Mouse (Mus musculus): Measurements from ENCODE around the gene Pitpnb. TPM values are rescaled to one million over a fixed set of nuclear protein-coding genes. Genes with fewer than 3 reads are reported as not detected.

The Pitpnb gene
- polyA plus RNA-seq, 1 experiment from 2014 or later: 102 TPM

DNA sequence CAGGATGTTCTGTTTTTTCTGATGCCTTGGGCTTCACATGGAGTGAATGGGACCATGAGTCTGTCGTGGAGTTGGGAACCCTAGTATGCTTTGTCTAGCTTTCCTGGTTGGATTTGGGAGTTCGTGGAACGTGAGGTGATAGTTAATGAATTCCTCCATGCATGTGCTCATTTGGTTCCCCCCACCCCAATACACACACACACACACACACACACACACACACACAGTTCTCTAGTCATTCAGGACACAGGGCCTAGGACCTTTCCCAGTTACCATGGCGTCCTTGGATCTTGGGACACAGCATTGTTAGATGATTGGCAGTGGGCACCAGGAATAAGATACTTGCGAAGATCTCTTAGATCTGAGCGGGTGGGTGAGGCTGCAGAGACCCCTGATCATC lies 98.3 kb downstream of the Pitpnb start:
- DNase-seq (ENCODE audit: low spot score) (no peak), ATAC-seq (0 out of 2 replicates have a peak, but pooled peaks have one; percentile 25)

GRCm38 (mm10) chr5:111429726-111430125 lies 99.2 kb downstream of the Pitpnb start:
- Histone ChIP-seq H3K4me3 (ENCODE audit: low read depth, low read length) (peak overlapping the region; percentile 99), H3K4me1 (ENCODE audit: control insufficient read depth, insufficient read depth, low read length) (peaks cover 88% of the 10 kb centered on the region), H3K9ac (ENCODE audit: low read length) (peak overlapping the region; percentile 100), H3K4me2 (ENCODE audit: low read length) (peak overlapping the region; percentile 96), H3K9me3 (replicated peaks; ENCODE audit: control insufficient read depth, low read length) (no peaks in the 10 kb centered on the region), H3K27me3 (replicated peaks; ENCODE audit: control insufficient read depth, insufficient read depth, low read length) (no peaks in the 10 kb centered on the region), H3K36me3 (ENCODE audit: control insufficient read depth, insufficient read depth, low read length) (peaks cover 42% of the 10 kb centered on the region), H3K27ac (ENCODE audit: low read depth, low read length) (peak overlapping the region; percentile 45)
- DNase-seq (ENCODE audit: low spot score) (no peak), ATAC-seq (no peak)
- 27% methylated on average over 7 of the region's 7 CpGs for WGBS

More for the DNA sequence above, 98.3 kb downstream of the Pitpnb start:
- peak overlapping the region; percentile 100 for H3K9ac ChIP-seq (ENCODE audit: low read length)
- no peaks in the 10 kb centered on the region for H3K27me3 ChIP-seq (replicated peaks; ENCODE audit: control insufficient read depth, insufficient read depth, low read length)
- 14% methylated on average over 6 of the region's 6 CpGs for WGBS
- H3K9me3 ChIP-seq (replicated peaks; ENCODE audit: control insufficient read depth, low read length): no peaks in the 10 kb centered on the region
- H3K27ac ChIP-seq (ENCODE audit: low read depth, low read length): peak overlapping the region; percentile 45; the same call in 1 of the 2 replicates
- H3K36me3 ChIP-seq (ENCODE audit: control insufficient read depth, insufficient read depth, low read length): peaks cover 50% of the 10 kb centered on the region
- peak overlapping the region; percentile 96 for H3K4me2 ChIP-seq (ENCODE audit: low read length)
- peaks cover 85% of the 10 kb centered on the region for H3K4me1 ChIP-seq (ENCODE audit: control insufficient read depth, insufficient read depth, low read length)
- H3K4me3 ChIP-seq (ENCODE audit: low read depth, low read length): peak overlapping the region; percentile 99

DNA sequence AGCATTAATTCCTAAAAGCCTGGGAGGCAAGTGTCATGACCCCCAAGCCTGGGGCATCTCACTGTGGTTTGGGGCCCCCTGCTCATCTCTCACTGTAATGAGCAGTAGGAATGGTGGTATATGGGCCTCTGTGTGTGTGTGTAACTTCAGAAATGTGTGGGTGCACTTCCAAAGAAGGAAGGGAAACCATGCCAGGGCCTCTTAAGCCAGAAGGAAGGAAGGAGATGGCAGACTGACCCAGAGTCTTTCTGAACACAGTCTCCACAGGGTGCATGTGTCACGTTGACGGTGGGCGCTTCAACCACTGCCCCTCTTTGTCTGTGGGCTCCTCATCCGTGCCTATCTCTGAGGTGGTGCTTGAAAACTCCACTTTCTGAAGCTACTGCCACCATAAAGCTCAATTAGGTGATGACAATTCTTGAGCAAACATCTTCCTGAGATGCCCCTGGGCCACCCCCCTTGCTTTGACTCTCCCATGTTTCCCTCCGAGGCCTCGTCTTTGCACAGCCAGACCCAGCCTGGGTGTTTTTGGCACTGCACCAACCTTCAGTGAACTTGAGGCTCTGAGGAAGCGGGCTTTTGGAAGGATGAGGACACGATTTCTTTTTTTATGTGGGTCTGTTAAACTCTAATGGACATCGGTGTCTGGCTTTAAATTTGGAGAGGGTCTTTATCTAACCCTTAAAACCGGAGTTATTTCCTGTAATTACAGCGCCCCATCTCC lies 100.6 kb downstream of the Pitpnb start:
- DNase-seq (ENCODE audit: low spot score) (peak; percentile 77), ATAC-seq (no peak)
- peaks cover 92% of the 10 kb centered on the region for H3K4me1 ChIP-seq (ENCODE audit: control insufficient read depth, insufficient read depth, low read length)
- peak overlapping the region; percentile 45; the same call in 1 of the 2 replicates for H3K27ac ChIP-seq (ENCODE audit: low read depth, low read length)
- peak overlapping the region; percentile 11 for H3K4me3 ChIP-seq (ENCODE audit: low read depth, low read length)
- H3K27me3 ChIP-seq (replicated peaks; ENCODE audit: control insufficient read depth, insufficient read depth, low read length): no peaks in the 10 kb centered on the region
- peak overlapping the region; percentile 100 for H3K9ac ChIP-seq (ENCODE audit: low read length)
- H3K4me2 ChIP-seq (ENCODE audit: low read length): peak overlapping the region; percentile 96
- no peaks in the 10 kb centered on the region for H3K9me3 ChIP-seq (replicated peaks; ENCODE audit: control insufficient read depth, low read length)
- peaks cover 42% of the 10 kb centered on the region for H3K36me3 ChIP-seq (ENCODE audit: control insufficient read depth, insufficient read depth, low read length)
- 34% methylated on average over 11 of the region's 11 CpGs for WGBS

GRCm38 (mm10) chr5:111432842-111433241 lies 102.3 kb downstream of the Pitpnb start:
- peaks cover 78% of the 10 kb centered on the region for H3K4me1 ChIP-seq (ENCODE audit: control insufficient read depth, insufficient read depth, low read length)
- peak overlapping the region; percentile 78; the same call in 1 of the 2 replicates for H3K27ac ChIP-seq (ENCODE audit: low read depth, low read length)
- H3K4me2 ChIP-seq (ENCODE audit: low read length): peak overlapping the region; percentile 96
- ATAC-seq: no peak
- peak overlapping the region; percentile 100 for H3K9ac ChIP-seq (ENCODE audit: low read length)
- no peak for DNase-seq (ENCODE audit: low spot score)
- H3K4me3 ChIP-seq (ENCODE audit: low read depth, low read length): no peak overlapping the region
- H3K9me3 ChIP-seq (replicated peaks; ENCODE audit: control insufficient read depth, low read length): no peaks in the 10 kb centered on the region
- H3K36me3 ChIP-seq (ENCODE audit: control insufficient read depth, insufficient read depth, low read length): peaks cover 41% of the 10 kb centered on the region
- WGBS: 17% methylated on average over 5 of the region's 5 CpGs
- no peaks in the 10 kb centered on the region for H3K27me3 ChIP-seq (replicated peaks; ENCODE audit: control insufficient read depth, insufficient read depth, low read length)

DNA sequence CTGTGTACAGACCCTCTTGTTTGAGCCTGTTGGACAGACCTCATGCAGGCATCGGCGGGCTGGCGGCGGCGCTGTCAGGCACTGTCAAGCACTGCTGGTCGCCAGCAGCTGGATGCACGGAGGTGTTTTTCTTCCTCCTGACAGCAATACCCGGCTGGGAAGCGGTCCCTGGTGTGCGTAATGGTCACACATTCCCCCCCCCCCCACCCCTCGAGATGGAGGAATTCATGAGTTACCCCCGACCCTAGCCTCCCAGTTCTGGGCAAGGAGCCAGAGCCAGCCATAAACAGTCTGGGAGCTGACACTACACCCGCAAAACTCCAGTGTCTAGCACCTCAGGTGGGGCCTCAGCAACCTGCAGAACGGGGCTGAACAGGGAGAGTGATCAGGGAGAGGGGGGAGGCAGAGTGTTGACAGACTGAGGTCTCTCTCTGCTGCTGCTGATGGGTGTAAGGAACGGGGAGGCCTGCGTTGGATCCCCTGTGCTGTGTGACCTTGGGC lies 103.8 kb downstream of the Pitpnb start:
- no peaks in the 10 kb centered on the region for H3K27me3 ChIP-seq (replicated peaks; ENCODE audit: control insufficient read depth, insufficient read depth, low read length)
- 10% methylated on average over 16 of the region's 16 CpGs for WGBS
- H3K27ac ChIP-seq (ENCODE audit: low read depth, low read length): peak overlapping the region; percentile 78
- H3K9ac ChIP-seq (ENCODE audit: low read length): peak overlapping the region; percentile 100
- ATAC-seq: peak; percentile 80
- peaks cover 65% of the 10 kb centered on the region for H3K4me1 ChIP-seq (ENCODE audit: control insufficient read depth, insufficient read depth, low read length)
- H3K36me3 ChIP-seq (ENCODE audit: control insufficient read depth, insufficient read depth, low read length): peaks cover 44% of the 10 kb centered on the region
- H3K9me3 ChIP-seq (replicated peaks; ENCODE audit: control insufficient read depth, low read length): no peaks in the 10 kb centered on the region
- no peak overlapping the region for H3K4me3 ChIP-seq (ENCODE audit: low read depth, low read length)
- peak; percentile 89 for DNase-seq (ENCODE audit: low spot score)
- H3K4me2 ChIP-seq (ENCODE audit: low read length): peak overlapping the region; percentile 96

DNA sequence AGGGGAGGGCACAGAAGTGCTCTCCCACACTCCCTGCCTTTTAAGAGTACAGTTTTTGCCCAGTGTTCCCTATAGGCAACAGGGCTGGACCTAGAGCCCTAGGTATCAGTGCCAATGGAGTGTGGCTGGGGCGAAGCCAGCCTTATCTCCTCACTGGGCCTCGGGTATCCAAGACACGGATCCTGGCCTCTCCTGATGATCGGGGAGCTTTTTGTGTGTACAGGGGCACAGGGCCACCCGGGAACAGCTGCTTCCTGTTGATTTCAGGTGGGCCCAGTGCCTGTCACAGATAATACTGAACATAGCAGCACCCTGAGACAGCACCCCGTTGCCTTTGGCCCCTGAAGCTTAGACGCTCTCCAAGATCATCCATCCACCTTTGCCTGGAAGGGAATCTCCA lies 105.7 kb downstream of the Pitpnb start:
- H3K4me1 ChIP-seq (ENCODE audit: control insufficient read depth, insufficient read depth, low read length): peaks cover 51% of the 10 kb centered on the region
- no peak overlapping the region for H3K9ac ChIP-seq (ENCODE audit: low read length)
- H3K27me3 ChIP-seq (replicated peaks; ENCODE audit: control insufficient read depth, insufficient read depth, low read length): no peaks in the 10 kb centered on the region
- H3K36me3 ChIP-seq (ENCODE audit: control insufficient read depth, insufficient read depth, low read length): peaks cover 59% of the 10 kb centered on the region
- ATAC-seq (no peak), DNase-seq (ENCODE audit: low spot score) (no peak)
- 87% methylated on average over 7 of the region's 7 CpGs for WGBS
- H3K4me3 ChIP-seq (ENCODE audit: low read depth, low read length): no peak overlapping the region
- H3K4me2 ChIP-seq (ENCODE audit: low read length): no peak overlapping the region
- no peak overlapping the region for H3K27ac ChIP-seq (ENCODE audit: low read depth, low read length)
- no peaks in the 10 kb centered on the region for H3K9me3 ChIP-seq (replicated peaks; ENCODE audit: control insufficient read depth, low read length)

DNA sequence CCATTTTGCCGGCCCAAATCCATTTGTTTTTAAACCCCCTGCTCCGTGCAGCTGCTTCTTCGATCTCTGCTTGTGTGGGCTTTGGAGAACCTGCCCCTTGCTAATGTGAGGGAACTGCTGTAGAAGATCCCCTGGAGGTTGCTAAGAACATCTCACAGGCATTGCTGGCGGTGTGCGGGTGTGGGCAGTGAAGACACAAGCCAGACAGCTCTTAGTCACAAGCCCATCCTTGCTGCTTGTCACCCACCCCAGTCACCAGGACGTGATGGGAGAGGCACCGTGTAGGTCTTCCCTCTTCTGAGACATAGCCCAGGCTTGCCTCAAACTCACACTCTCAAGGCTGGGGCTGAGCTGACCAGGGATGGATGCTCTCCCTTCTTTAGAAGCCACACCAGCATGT lies 106.6 kb downstream of the Pitpnb start:
- DNase-seq (ENCODE audit: low spot score) (no peak), ATAC-seq (no peak)
- H3K9ac ChIP-seq (ENCODE audit: low read length): no peak overlapping the region
- WGBS: 73% methylated on average over 7 of the region's 7 CpGs
- no peaks in the 10 kb centered on the region for H3K27me3 ChIP-seq (replicated peaks; ENCODE audit: control insufficient read depth, insufficient read depth, low read length)
- no peak overlapping the region for H3K4me3 ChIP-seq (ENCODE audit: low read depth, low read length)
- H3K4me2 ChIP-seq (ENCODE audit: low read length): no peak overlapping the region
- H3K9me3 ChIP-seq (replicated peaks; ENCODE audit: control insufficient read depth, low read length): no peaks in the 10 kb centered on the region
- H3K36me3 ChIP-seq (ENCODE audit: control insufficient read depth, insufficient read depth, low read length): peaks cover 61% of the 10 kb centered on the region
- no peak overlapping the region for H3K27ac ChIP-seq (ENCODE audit: low read depth, low read length)
- H3K4me1 ChIP-seq (ENCODE audit: control insufficient read depth, insufficient read depth, low read length): peaks cover 42% of the 10 kb centered on the region
